Mouse (Mus musculus): Measurements from ENCODE around the gene Atp13a4. TPM values are rescaled to one million over a fixed set of nuclear protein-coding genes. Genes with fewer than 3 reads are reported as not detected.

The Atp13a4 gene
- polyA plus RNA-seq, 1 experiment from 2014 or later: not detected

DNA sequence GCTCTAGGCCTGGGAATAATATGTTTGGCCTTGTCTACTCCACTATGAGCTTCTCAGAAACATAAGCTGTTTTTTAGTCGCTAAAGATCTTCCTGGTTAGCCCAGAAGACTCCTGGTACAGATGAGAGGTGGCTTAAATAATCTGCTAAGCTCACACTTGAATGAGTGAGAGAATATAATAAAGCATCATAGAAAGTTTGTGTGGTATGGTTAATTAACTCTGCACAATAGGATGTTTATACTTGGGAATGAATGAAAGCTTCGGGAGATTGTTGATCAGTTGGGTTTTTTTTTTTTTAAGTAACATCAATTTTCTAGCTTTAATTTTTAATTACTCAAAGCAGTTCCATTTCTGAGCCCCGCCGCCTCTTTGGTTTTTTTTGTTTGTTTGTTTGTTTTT, 8.8 kb downstream of the Atp13a4 start:
- no peaks in the 10 kb centered on the region for H3K9me3 ChIP-seq (ENCODE audit: low read length)
- no peaks in the 10 kb centered on the region for H3K27me3 ChIP-seq (ENCODE audit: insufficient read depth, low read length)
- H3K4me2 ChIP-seq (ENCODE audit: low read depth, low read length): no peak overlapping the region
- no peaks in the 10 kb centered on the region; the same call in 1 of the 2 replicates for H3K4me1 ChIP-seq (ENCODE audit: insufficient read depth)
- ATAC-seq (no peak), DNase-seq (no peak)
- TF ChIP-seq EP300 (IDR thresholded peaks at IDR 0.05; ENCODE audit: low read depth) (no peak), CTCF (IDR thresholded peaks at IDR 0.05; ENCODE audit: low read depth) (no peak)
- no peaks in the 10 kb centered on the region for H3K36me3 ChIP-seq (replicated peaks; ENCODE audit: insufficient read depth, low read length)
- WGBS (ENCODE audit: insufficient replicate concordance): 78% methylated on average over 4 of the region's 4 CpGs
- no peak overlapping the region for H3K27ac ChIP-seq (ENCODE audit: low read depth)
- H3K4me3 ChIP-seq (ENCODE audit: low read depth, low read length): no peak overlapping the region
- H3K9ac ChIP-seq (replicated peaks): no peak overlapping the region

DNA sequence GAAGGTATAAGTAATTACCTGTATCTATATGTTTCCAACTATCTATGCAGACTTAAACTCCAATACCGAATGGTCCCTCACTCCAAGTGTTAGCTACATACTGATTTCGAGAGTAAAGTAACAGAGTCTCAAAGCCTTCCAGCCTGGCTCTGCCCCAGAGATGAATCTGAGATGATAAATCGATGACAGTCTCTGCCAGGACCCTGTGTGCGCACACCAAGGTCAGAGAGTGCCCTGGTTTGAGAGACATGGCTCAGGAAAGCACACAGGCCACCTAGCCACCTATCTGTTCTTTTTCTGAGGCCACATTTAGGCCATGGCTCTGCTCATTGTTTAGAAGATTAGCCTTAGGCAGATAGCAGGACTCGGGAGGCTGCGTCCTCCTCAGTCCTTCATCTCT, 11.0 kb downstream of the Atp13a4 start:
- no peaks in the 10 kb centered on the region; the same call in 1 of the 2 replicates for H3K4me1 ChIP-seq (ENCODE audit: insufficient read depth)
- no peaks in the 10 kb centered on the region for H3K36me3 ChIP-seq (replicated peaks; ENCODE audit: insufficient read depth, low read length)
- H3K4me3 ChIP-seq (ENCODE audit: low read depth, low read length): no peak overlapping the region
- TF ChIP-seq CTCF (IDR thresholded peaks at IDR 0.05; ENCODE audit: low read depth): no peak
- TF ChIP-seq EP300 (IDR thresholded peaks at IDR 0.05; ENCODE audit: low read depth): no peak
- 61% methylated on average over 6 of the region's 6 CpGs for WGBS (ENCODE audit: insufficient replicate concordance)
- no peak overlapping the region for H3K27ac ChIP-seq (ENCODE audit: low read depth)
- H3K4me2 ChIP-seq (ENCODE audit: low read depth, low read length): no peak overlapping the region
- ATAC-seq (no peak), DNase-seq (no peak)
- no peaks in the 10 kb centered on the region for H3K27me3 ChIP-seq (ENCODE audit: insufficient read depth, low read length)
- no peak overlapping the region for H3K9ac ChIP-seq (replicated peaks)
- no peaks in the 10 kb centered on the region for H3K9me3 ChIP-seq (ENCODE audit: low read length)

DNA sequence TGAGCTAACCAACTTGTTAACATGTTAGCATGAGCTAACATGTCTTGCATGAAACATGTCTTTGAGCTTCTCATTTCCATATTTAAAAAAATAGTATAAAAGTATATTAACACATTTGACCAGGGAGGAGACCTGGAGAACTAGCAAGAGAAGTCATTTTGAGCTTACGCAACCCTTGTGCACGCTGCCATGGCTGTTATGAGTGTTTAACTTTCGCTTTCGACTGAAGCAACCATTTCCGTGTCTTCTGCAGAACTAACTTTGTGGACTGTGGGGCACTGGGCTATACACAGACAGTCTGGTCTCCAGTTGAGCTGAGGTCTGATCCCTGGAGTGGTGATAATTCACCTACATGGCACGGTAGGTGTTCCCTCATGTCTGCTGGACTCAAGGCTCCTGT, 17.6 kb downstream of the Atp13a4 start:
- Histone ChIP-seq H3K27ac (ENCODE audit: low read depth) (no peak overlapping the region), H3K9ac (replicated peaks) (no peak overlapping the region), H3K4me1 (ENCODE audit: insufficient read depth) (no peaks in the 10 kb centered on the region), H3K4me2 (ENCODE audit: low read depth, low read length) (0 out of 2 replicates have a peak overlapping the region, but pooled peaks have one; percentile 16), H3K36me3 (replicated peaks; ENCODE audit: insufficient read depth, low read length) (no peaks in the 10 kb centered on the region), H3K9me3 (ENCODE audit: low read length) (no peaks in the 10 kb centered on the region), H3K4me3 (ENCODE audit: low read depth, low read length) (no peak overlapping the region), H3K27me3 (ENCODE audit: insufficient read depth, low read length) (no peaks in the 10 kb centered on the region)
- ATAC-seq (peak; percentile 62), DNase-seq (no peak)
- WGBS (ENCODE audit: insufficient replicate concordance): 65% methylated on average over 6 of the region's 6 CpGs
- TF ChIP-seq EP300 (IDR thresholded peaks at IDR 0.05; ENCODE audit: low read depth) (no peak), CTCF (IDR thresholded peaks at IDR 0.05; ENCODE audit: low read depth) (no peak)

DNA sequence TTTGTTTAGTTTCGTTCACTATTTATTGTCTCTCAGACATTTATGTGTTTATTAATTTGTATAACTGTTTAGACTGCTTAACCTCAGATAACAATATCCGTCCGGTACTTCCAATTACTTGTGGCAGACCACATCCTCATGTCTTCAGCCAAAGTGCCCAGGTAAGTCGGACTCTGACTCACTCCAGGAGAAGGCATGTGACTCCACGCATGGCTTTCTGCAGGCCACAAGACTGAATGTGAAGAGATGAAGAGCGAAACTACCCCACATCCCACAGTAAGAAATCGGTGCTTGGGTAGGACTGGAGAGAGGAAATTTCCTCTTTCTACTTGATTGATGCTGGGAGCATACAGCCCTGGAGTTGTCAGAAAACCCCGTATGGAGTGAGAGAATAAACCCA, 18.1 kb downstream of the Atp13a4 start:
- Histone ChIP-seq H3K9ac (replicated peaks) (no peak overlapping the region), H3K4me3 (ENCODE audit: low read depth, low read length) (no peak overlapping the region), H3K9me3 (ENCODE audit: low read length) (no peaks in the 10 kb centered on the region), H3K27me3 (ENCODE audit: insufficient read depth, low read length) (no peaks in the 10 kb centered on the region), H3K27ac (ENCODE audit: low read depth) (no peak overlapping the region), H3K36me3 (replicated peaks; ENCODE audit: insufficient read depth, low read length) (no peaks in the 10 kb centered on the region), H3K4me1 (ENCODE audit: insufficient read depth) (no peaks in the 10 kb centered on the region), H3K4me2 (ENCODE audit: low read depth, low read length) (no peak overlapping the region)
- 76% methylated on average over 8 of the region's 8 CpGs for WGBS (ENCODE audit: insufficient replicate concordance)
- no peak for ATAC-seq
- no peak for DNase-seq
- TF ChIP-seq EP300 (IDR thresholded peaks at IDR 0.05; ENCODE audit: low read depth) (no peak), CTCF (IDR thresholded peaks at IDR 0.05; ENCODE audit: low read depth) (no peak)

DNA sequence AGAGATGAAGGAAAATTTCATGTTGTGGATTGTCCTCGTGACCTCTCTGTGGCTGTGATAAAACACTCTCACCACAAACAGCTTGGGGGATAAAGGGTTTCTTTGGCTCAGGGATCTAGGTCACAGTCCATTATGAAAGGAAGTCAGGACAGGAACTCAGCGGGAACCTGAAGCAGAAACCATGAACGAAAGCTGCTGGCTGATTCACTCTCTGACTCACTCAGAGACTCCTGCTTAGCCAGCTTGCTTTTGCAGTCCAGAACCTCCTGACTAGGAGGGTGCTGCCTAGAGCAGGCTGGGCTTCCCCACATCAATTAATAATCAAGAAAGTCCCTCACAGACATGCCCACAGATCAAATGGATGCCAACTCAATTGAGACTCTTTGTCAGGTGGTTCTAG, 32.2 kb downstream of the Atp13a4 start:
- no peak for ATAC-seq
- no peak overlapping the region for H3K9ac ChIP-seq (replicated peaks)
- 49% methylated on average over 3 of the region's 3 CpGs for WGBS (ENCODE audit: insufficient replicate concordance)
- H3K27me3 ChIP-seq (ENCODE audit: insufficient read depth, low read length): no peaks in the 10 kb centered on the region
- H3K4me3 ChIP-seq (ENCODE audit: low read depth, low read length): no peak overlapping the region
- H3K4me1 ChIP-seq (ENCODE audit: insufficient read depth): no peaks in the 10 kb centered on the region
- no peak for DNase-seq
- H3K36me3 ChIP-seq (replicated peaks; ENCODE audit: insufficient read depth, low read length): no peaks in the 10 kb centered on the region
- H3K9me3 ChIP-seq (ENCODE audit: low read length): no peaks in the 10 kb centered on the region
- no peak overlapping the region for H3K27ac ChIP-seq (ENCODE audit: low read depth)
- H3K4me2 ChIP-seq (ENCODE audit: low read depth, low read length): no peak overlapping the region
- TF ChIP-seq EP300 (IDR thresholded peaks at IDR 0.05; ENCODE audit: low read depth) (no peak), CTCF (IDR thresholded peaks at IDR 0.05; ENCODE audit: low read depth) (no peak)

DNA sequence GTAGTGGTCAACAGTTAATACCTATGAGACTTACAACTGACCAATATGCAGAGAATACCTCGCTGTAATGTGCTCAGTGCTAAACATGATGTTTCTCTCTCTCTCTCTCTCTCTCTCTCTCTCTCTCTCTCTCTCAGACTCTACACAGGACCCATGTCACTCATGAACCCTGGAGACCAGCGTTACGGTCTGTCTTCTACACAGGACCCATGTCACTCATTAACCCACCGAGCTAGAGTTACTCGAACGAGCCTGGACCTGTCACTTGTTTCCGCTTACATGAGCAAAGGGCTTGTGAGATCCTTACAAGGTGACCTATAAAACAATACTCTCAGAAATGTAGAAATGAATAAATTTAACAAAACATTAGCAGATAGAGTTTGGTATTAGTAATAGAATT, 33.9 kb downstream of the Atp13a4 start:
- ATAC-seq (no peak), DNase-seq (no peak)
- no peak overlapping the region for H3K4me2 ChIP-seq (ENCODE audit: low read depth, low read length)
- no peak overlapping the region for H3K4me3 ChIP-seq (ENCODE audit: low read depth, low read length)
- no peaks in the 10 kb centered on the region for H3K9me3 ChIP-seq (ENCODE audit: low read length)
- H3K9ac ChIP-seq (replicated peaks): no peak overlapping the region
- H3K27me3 ChIP-seq (ENCODE audit: insufficient read depth, low read length): no peaks in the 10 kb centered on the region
- WGBS (ENCODE audit: insufficient replicate concordance): 70% methylated on average over 7 of the region's 7 CpGs
- no peak overlapping the region for H3K27ac ChIP-seq (ENCODE audit: low read depth)
- TF ChIP-seq EP300 (IDR thresholded peaks at IDR 0.05; ENCODE audit: low read depth) (no peak), CTCF (IDR thresholded peaks at IDR 0.05; ENCODE audit: low read depth) (no peak)
- no peaks in the 10 kb centered on the region for H3K4me1 ChIP-seq (ENCODE audit: insufficient read depth)
- no peaks in the 10 kb centered on the region for H3K36me3 ChIP-seq (replicated peaks; ENCODE audit: insufficient read depth, low read length)

DNA sequence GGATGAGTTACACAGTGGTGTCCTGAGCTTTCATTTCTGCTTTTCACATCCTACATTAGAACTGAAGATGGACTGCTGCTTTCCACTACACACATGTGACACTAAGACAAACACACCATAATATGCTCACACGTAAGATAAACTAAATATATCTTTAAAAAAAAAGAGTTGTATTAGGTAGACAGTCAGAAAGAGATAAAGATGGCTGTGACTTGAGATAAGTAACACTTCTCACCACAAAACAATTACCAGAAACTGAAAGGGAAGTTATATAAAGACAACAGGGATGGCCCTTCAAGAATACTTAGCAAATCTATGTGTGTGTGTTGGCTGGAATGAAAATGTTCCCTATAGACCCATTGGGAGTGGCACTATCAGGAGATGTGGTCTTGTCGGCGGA, 34.8 kb downstream of the Atp13a4 start:
- Histone ChIP-seq H3K4me3 (ENCODE audit: low read depth, low read length) (no peak overlapping the region), H3K4me1 (ENCODE audit: insufficient read depth) (no peaks in the 10 kb centered on the region)
- TF ChIP-seq CTCF (IDR thresholded peaks at IDR 0.05; ENCODE audit: low read depth) (no peak), EP300 (IDR thresholded peaks at IDR 0.05; ENCODE audit: low read depth) (no peak)

More for the DNA sequence above, 34.8 kb downstream of the Atp13a4 start:
- H3K36me3 ChIP-seq (replicated peaks; ENCODE audit: insufficient read depth, low read length): no peaks in the 10 kb centered on the region
- no peak overlapping the region for H3K4me2 ChIP-seq (ENCODE audit: low read depth, low read length)
- no peaks in the 10 kb centered on the region for H3K9me3 ChIP-seq (ENCODE audit: low read length)
- DNase-seq (no peak), ATAC-seq (no peak)
- 59% methylated on average over 3 of the region's 3 CpGs for WGBS (ENCODE audit: insufficient replicate concordance)
- no peak overlapping the region for H3K27ac ChIP-seq (ENCODE audit: low read depth)
- H3K27me3 ChIP-seq (ENCODE audit: insufficient read depth, low read length): no peaks in the 10 kb centered on the region
- H3K9ac ChIP-seq (replicated peaks): no peak overlapping the region
